Mouse (Mus musculus) midbrain, embryonic 15.5 days (tissue): ENCODE data around the gene Plxna4. TPM values are rescaled to one million over a fixed set of nuclear protein-coding genes. Genes with fewer than 3 reads are reported as not detected.

Experiments
- ATAC-seq: fragments of 200-750 bp; cut with Nextera tagmentation; replicated peaks from 2 replicates; pipeline ENCODE4 v1.8.0; 2017; ENCODE audit warnings: moderate TSS enrichment
- H3K27ac ChIP-seq: fragments of 300-500 bp; sonication (generic); 2 replicates; pipeline ENCODE4 v1.5.1; 2015; ENCODE audit warnings: mild to moderate bottlenecking, inconsistent platforms
- H3K27me3 ChIP-seq: fragments of 300-500 bp; sonication (generic); replicated peaks from 2 replicates; pipeline ENCODE4 v1.6.1; 2015; ENCODE audit warnings: inconsistent platforms
- H3K36me3 ChIP-seq: fragments of 300-500 bp; sonication (generic); replicated peaks from 2 replicates; pipeline ENCODE4 v1.6.1; 2015; ENCODE audit warnings: inconsistent platforms
- H3K4me1 ChIP-seq: fragments of 300-500 bp; sonication (generic); 2 replicates; pipeline ENCODE4 v1.6.1; 2015; ENCODE audit warnings: inconsistent platforms
- H3K4me2 ChIP-seq: fragments of 300-500 bp; sonication (generic); 2 replicates; pipeline ENCODE4 v1.6.1; 2015; ENCODE audit warnings: inconsistent platforms, mild to moderate bottlenecking, moderate library complexity
- H3K4me3 ChIP-seq: fragments of 300-500 bp; sonication (generic); 2 replicates; pipeline ENCODE4 v1.5.1; 2015; ENCODE audit warnings: mild to moderate bottlenecking, inconsistent platforms
- H3K9ac ChIP-seq: fragments of 300-500 bp; sonication (generic); 2 replicates; pipeline ENCODE4 v1.6.1; 2015; ENCODE audit warnings: mild to moderate bottlenecking, inconsistent platforms
- H3K9me3 ChIP-seq: fragments of 300-500 bp; sonication (generic); 2 replicates; pipeline ENCODE4 v1.6.1; 2016; ENCODE audit warnings: inconsistent platforms
- WGBS: fragments of 180-500 bp; shearing (Covaris S2); methylation state at CpG from one replicate; pipeline ENCODE4 v1.1.7; 2015; ENCODE audit warnings: mixed read lengths; 5-methylcytosine and 5-hydroxymethylcytosine counted together
- polyA plus RNA-seq: library from polyadenylated mRNA; unstranded; fragments of >200 nt; fragmentation: Nextera tagmentation; extraction: Ambion mirVana; gene quantifications from 2 replicates; pipeline ENCODE4 v1.2.1, GENCODE M21; 2015

Gene Plxna4
- polyA plus RNA-seq, 1 experiment from 2014 or later = 14.2 TPM

DNA sequence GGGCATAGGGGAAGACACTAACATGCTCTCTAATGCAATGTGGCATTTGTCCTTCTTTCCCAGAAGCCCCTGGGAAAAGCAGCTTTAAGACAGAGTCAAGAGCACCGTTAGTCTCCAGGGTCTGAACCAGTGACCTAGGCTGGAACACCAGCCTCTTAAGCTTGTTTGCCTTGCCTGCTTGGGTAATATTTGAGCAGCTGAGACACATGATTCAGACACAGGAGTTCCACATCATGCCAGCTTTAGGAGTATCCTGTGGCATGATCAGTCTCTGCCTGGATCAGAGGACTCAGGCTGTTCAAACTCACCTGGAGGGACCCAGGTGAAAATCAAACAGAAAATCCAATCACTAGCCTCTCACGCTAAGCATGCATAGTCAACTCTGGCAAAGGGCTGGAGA lies 195.7 kb downstream of the Plxna4 start:
- Histone ChIP-seq H3K27me3 (no peaks in the 10 kb centered on the region), H3K4me2 (no peak overlapping the region), H3K9me3 (no peaks in the 10 kb centered on the region), H3K4me3 (no peak overlapping the region), H3K27ac (0 out of 2 replicates have a peak overlapping the region, but pooled peaks have one; percentile 24), H3K9ac (no peak overlapping the region), H3K36me3 (no peaks in the 10 kb centered on the region), H3K4me1 (peaks cover 16% of the 10 kb centered on the region)
- 65% methylated on average over 2 of the region's 2 CpGs for WGBS
- no peak for ATAC-seq

DNA sequence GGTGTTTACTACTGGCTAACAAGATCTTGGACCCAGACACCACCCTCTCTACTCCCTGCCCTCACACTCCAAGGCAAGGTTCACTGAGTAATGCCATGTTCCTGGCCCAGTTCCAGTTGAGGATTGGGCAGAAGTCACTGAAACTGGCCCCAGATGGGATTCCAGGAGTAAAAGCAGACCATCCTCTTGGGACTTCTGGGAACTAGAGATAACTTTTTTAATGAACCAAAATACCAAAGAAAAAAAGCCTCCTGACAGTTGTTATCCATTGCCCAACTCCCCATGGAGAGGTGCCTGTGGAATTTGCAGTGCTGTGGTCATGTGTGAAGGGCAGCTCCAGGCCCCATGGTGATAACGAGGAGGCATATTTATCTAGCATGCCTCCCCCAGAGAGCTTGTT lies 199.7 kb downstream of the Plxna4 start:
- H3K36me3 ChIP-seq = no peaks in the 10 kb centered on the region

DNA sequence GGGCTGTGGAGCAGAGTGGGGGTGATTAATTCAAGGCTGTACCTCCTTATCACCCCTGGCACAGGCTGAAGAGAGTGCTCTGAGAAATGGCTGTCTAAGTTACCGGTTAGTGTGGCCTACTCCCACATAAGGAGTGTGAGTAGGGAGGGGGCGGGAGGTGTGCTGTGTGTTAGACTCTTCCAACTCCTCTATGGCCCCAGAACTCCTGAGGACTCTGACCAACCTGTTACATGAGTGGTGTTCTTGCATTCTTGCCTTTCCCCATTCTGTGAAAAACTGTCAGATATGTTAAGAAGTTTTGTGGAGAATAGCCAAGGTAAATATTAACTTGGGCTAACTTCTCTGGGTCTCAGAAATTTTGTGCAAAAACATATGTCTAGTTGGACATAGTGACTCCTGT lies 201.1 kb downstream of the Plxna4 start:
- Histone ChIP-seq H3K9me3 (no peaks in the 10 kb centered on the region), H3K27me3 (no peaks in the 10 kb centered on the region), H3K4me3 (no peak overlapping the region), H3K27ac (no peak overlapping the region), H3K4me2 (no peak overlapping the region), H3K9ac (no peak overlapping the region), H3K36me3 (no peaks in the 10 kb centered on the region), H3K4me1 (peaks cover 18% of the 10 kb centered on the region)
- 85% methylated on average over 2 of the region's 2 CpGs for WGBS
- no peak for ATAC-seq

More for the DNA sequence above, 199.7 kb downstream of the Plxna4 start:
- Histone ChIP-seq H3K9ac (no peak overlapping the region), H3K4me1 (peaks cover 23% of the 10 kb centered on the region), H3K9me3 (no peaks in the 10 kb centered on the region), H3K4me2 (no peak overlapping the region), H3K4me3 (no peak overlapping the region), H3K27me3 (no peaks in the 10 kb centered on the region), H3K27ac (no peak overlapping the region)
- ATAC-seq = no peak
- WGBS = 71% methylated on average over 1 of the region's 1 CpGs

DNA sequence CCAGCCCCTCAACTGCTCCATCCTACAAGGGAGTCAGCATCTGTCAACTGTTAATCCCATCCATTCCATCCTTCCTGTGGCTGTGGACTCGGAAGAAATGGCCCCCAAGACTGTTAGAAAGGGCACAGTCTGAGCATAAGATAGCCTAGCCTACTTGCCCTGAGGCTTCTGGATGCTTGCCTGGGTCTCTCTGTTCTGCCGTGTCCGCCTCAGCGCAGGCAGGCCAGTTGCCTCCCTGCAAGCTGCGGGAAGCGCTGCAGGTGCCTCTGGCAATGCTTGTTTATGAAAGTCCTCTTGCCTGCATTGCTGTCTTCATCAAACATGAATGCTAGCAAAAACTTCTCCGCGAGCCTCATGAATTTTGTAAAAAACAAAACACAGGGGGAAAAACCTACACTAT lies 203.1 kb downstream of the Plxna4 start:
- H3K4me2 ChIP-seq = no peak overlapping the region
- no peaks in the 10 kb centered on the region for H3K27me3 ChIP-seq
- no peak overlapping the region for H3K9ac ChIP-seq
- WGBS = 51% methylated on average over 8 of the region's 8 CpGs
- no peaks in the 10 kb centered on the region for H3K36me3 ChIP-seq
- no peaks in the 10 kb centered on the region for H3K9me3 ChIP-seq
- peaks cover 21% of the 10 kb centered on the region for H3K4me1 ChIP-seq
- no peak for ATAC-seq
- H3K27ac ChIP-seq = 0 out of 2 replicates have a peak overlapping the region, but pooled peaks have one; percentile 8
- H3K4me3 ChIP-seq = no peak overlapping the region

DNA sequence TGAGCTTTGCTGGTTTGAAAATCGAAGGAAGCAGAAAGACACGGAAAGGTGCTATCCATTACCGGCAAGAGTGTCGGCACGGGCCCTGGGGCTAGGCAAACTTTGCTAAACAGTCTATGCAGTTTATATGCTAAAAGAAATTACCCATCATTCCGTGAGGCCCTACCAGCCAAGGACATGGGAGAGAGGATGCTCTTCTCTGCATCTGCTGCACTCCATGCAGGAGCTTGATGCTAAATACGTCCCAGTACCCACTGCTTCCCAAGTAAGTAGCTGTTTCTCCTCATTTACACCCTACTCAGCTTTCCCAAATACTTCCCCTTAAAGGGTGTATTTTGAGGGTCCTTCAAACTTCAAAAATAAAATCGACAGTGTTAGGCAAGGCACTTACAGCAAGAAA lies 203.6 kb downstream of the Plxna4 start:
- no peak overlapping the region for H3K9ac ChIP-seq
- 82% methylated on average over 8 of the region's 8 CpGs for WGBS
- peaks cover 21% of the 10 kb centered on the region for H3K4me1 ChIP-seq
- no peak overlapping the region for H3K4me2 ChIP-seq
- no peaks in the 10 kb centered on the region for H3K9me3 ChIP-seq
- no peak for ATAC-seq
- H3K36me3 ChIP-seq = no peaks in the 10 kb centered on the region
- no peak overlapping the region for H3K27ac ChIP-seq
- no peaks in the 10 kb centered on the region for H3K27me3 ChIP-seq
- H3K4me3 ChIP-seq = no peak overlapping the region

DNA sequence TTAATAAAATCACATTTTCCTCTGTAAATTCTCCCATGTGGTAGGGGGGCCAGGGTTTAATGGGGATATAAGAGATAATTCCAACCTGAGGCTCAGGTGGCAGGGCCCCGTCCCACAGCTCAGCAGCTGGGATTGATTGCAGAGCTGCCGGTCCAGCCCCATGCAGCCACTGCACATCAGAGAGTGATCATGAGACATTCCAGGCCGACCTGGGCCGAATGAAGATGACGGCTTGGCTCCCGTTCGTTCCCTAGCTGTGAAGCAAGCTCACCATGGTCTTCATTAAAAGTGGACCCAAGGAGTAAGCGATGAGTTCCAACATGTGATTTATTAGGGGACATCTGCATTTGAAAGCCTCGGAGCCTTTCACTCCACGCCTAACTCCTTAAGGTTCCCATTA lies 206.5 kb downstream of the Plxna4 start:
- no peak for ATAC-seq
- Histone ChIP-seq H3K9me3 (no peaks in the 10 kb centered on the region), H3K4me2 (no peak overlapping the region), H3K27me3 (no peaks in the 10 kb centered on the region), H3K27ac (no peak overlapping the region), H3K4me3 (no peak overlapping the region), H3K36me3 (no peaks in the 10 kb centered on the region), H3K4me1 (peaks cover 43% of the 10 kb centered on the region), H3K9ac (no peak overlapping the region)
- 57% methylated on average over 10 of the region's 10 CpGs for WGBS

DNA sequence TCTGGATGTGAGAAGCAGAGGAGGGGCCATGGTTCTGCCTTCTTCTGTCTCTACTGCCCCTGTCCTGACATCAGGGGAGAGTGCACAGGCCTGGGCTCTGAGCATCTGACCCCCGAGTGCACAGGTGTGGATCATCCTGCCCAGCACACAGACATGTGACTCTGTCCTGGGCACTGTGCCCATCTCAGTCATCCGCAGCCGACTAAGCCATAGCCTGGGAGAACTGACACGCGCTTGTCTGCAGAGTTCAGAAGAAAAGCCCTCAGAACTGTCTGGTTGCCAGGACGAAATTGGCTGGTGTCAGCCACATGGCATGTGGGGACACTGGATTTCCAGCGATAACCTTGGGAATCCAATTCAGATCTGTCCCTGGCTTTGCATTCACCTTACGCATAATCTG lies 210.8 kb downstream of the Plxna4 start:
- ATAC-seq = peak; percentile 72
- Histone ChIP-seq H3K36me3 (no peaks in the 10 kb centered on the region), H3K27ac (peak overlapping the region; percentile 45; the same call in 1 of the 2 replicates), H3K9ac (no peak overlapping the region), H3K27me3 (no peaks in the 10 kb centered on the region), H3K4me3 (no peak overlapping the region), H3K4me1 (peaks cover 28% of the 10 kb centered on the region), H3K4me2 (no peak overlapping the region), H3K9me3 (no peaks in the 10 kb centered on the region)
- WGBS = 62% methylated on average over 8 of the region's 8 CpGs

DNA sequence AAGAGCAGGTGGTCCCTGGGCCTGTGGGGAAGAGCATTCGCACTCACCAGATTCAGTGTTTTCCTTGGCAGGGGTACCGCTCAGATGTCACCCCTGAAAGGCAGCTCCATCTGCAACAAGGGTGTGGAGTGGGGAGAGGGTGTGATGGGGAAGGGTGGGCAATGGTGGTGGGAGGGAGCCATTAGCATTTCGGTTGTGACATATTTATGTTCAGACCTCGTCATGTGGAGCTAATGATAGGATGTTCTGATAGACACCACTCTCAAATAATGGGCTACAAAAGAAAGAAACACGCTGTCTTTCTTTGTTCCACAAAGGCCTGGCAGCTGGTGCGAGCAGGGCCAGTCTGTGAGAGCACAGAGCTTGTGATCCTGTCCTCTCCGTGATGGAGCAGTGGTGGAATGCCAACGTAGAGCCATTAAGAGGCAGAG lies 214.0 kb downstream of the Plxna4 start:
- peaks cover 22% of the 10 kb centered on the region for H3K4me1 ChIP-seq
- no peaks in the 10 kb centered on the region for H3K36me3 ChIP-seq
- H3K27ac ChIP-seq = no peak overlapping the region
- no peak overlapping the region for H3K4me3 ChIP-seq
- no peak overlapping the region for H3K4me2 ChIP-seq
- no peaks in the 10 kb centered on the region for H3K9me3 ChIP-seq
- 81% methylated on average over 8 of the region's 8 CpGs for WGBS
- no peak for ATAC-seq
- no peak overlapping the region for H3K9ac ChIP-seq
- H3K27me3 ChIP-seq = no peaks in the 10 kb centered on the region

DNA sequence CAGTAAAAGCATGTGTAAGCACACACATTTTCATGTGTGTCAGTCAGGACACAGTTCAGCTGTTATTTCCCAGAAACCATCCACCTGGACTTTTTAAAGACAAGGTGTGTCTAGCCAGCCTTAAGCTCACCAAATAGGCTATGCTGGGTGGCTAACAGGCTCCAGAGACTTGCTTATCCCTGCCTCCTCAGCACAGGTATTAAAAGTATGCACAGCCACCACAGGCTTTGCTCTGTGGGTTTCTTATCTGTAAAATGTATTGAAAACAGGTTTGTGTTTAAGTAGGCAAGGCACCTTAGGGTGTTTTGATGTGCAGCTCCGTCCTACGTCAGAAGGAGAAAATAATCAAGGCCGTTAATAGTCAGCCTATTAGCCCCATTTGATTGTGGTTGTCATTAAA lies 218.9 kb downstream of the Plxna4 start:
- Histone ChIP-seq H3K4me1 (no peaks in the 10 kb centered on the region), H3K4me3 (no peak overlapping the region), H3K27me3 (no peaks in the 10 kb centered on the region), H3K4me2 (no peak overlapping the region), H3K27ac (no peak overlapping the region), H3K36me3 (no peaks in the 10 kb centered on the region), H3K9me3 (no peaks in the 10 kb centered on the region), H3K9ac (no peak overlapping the region)
- no peak for ATAC-seq
- 90% methylated on average over 3 of the region's 3 CpGs for WGBS

DNA sequence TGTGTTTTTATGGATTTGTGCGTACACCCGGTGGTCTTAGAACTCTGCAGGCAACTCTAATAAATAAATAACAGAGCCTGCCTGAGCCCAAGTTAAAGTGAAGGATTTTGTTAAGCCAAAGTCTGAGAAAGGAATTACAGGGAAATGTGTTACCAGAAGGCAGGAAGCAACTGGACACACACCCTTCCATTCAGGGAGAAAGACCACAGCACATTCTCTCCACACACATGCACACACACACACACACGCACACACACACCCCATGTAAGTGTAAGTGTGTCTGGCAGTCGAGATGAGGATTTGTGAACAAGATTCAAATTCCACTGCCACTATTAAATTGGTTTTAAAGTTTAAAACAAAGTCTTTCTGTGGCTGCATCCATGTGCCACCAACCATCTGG lies 219.6 kb downstream of the Plxna4 start:
- Histone ChIP-seq H3K9ac (no peak overlapping the region), H3K4me1 (no peaks in the 10 kb centered on the region), H3K27ac (no peak overlapping the region), H3K9me3 (no peaks in the 10 kb centered on the region), H3K27me3 (no peaks in the 10 kb centered on the region), H3K4me2 (no peak overlapping the region), H3K4me3 (no peak overlapping the region), H3K36me3 (no peaks in the 10 kb centered on the region)
- WGBS = 71% methylated on average over 4 of the region's 4 CpGs
- no peak for ATAC-seq

DNA sequence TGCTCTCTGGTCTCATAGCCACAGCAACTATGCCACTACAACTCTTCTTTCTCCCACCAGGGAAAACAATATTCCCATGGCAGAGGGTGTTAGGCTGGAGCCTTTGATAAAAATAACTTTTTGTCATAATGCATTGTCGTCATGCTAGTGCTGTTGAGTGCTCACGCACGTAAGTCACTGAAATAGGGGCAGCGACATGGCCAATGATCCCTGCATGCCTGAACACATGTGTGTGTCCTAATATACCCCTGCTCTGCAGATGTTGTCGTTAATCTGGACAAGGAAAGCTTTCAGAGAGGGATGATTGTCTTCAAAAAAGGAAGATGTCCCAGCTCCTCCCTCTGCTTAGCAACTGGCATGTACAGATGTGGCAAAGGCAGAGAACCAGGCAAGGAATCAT lies 223.1 kb downstream of the Plxna4 start:
- Histone ChIP-seq H3K27ac (no peak overlapping the region), H3K4me3 (no peak overlapping the region), H3K9ac (no peak overlapping the region), H3K4me1 (peaks cover 7% of the 10 kb centered on the region), H3K27me3 (no peaks in the 10 kb centered on the region), H3K4me2 (no peak overlapping the region), H3K9me3 (no peaks in the 10 kb centered on the region), H3K36me3 (no peaks in the 10 kb centered on the region)
- WGBS = 87% methylated on average over 5 of the region's 5 CpGs
- ATAC-seq = no peak

DNA sequence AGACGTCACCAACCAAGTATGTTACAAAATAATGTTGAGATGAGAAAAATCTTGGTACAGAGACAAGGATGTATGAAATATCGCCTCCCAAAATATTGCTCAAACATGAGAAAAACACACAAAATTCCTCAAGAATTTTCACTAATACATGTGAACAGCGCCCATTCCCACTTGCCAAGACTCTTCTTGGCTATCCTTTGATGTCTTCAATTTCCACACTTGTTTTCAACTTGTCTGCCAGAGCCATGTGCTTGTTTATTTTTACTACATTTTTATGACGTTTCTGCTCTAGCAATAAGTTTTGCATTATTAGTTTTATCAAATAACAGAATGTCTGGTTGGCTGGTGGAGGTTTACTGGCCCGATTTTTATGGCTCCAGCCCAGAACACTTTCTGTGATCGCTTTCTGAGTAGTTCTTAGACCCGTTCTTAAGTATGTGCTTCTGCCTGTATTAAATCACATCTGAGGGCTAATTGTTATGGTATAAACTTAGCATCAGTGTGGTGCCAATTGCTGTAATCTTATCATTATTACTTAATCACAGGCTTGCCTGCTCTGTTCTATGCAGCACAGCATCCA lies 224.4 kb downstream of the Plxna4 start:
- H3K27ac ChIP-seq = no peak overlapping the region
- ATAC-seq = no peak
- no peak overlapping the region for H3K4me2 ChIP-seq
- H3K36me3 ChIP-seq = no peaks in the 10 kb centered on the region
- H3K27me3 ChIP-seq = no peaks in the 10 kb centered on the region
- no peaks in the 10 kb centered on the region for H3K9me3 ChIP-seq
- H3K4me3 ChIP-seq = no peak overlapping the region
- 90% methylated on average over 7 of the region's 7 CpGs for WGBS
- peaks cover 7% of the 10 kb centered on the region for H3K4me1 ChIP-seq
- no peak overlapping the region for H3K9ac ChIP-seq

DNA sequence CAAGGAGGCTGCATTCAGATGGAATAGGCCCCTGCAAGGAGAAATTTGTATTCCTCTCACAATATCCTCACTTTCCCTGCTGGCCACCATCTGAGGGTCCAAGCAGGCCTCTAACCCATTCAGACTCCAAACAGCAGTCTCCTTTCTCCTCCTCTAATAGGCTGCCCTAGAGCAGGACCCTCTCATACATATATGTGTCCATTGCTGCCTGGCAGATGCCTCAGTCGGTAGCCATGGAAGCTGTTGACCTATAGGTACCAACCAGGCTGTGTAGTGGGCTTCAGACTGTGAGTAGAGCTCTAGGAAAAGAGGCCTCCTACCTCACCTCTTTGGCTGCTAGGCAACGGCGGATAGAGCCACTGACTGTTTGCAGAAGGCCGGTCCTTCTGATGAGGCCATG lies 225.6 kb downstream of the Plxna4 start:
- no peak overlapping the region for H3K4me2 ChIP-seq
- H3K27ac ChIP-seq = peak overlapping the region; percentile 38; the same call in 1 of the 2 replicates
- no peak overlapping the region for H3K9ac ChIP-seq
- H3K4me1 ChIP-seq = peaks cover 13% of the 10 kb centered on the region
- no peaks in the 10 kb centered on the region for H3K27me3 ChIP-seq
- ATAC-seq = peak; percentile 47; the same call in 1 of the 2 replicates
- H3K36me3 ChIP-seq = no peaks in the 10 kb centered on the region
- no peaks in the 10 kb centered on the region for H3K9me3 ChIP-seq
- 70% methylated on average over 4 of the region's 4 CpGs for WGBS
- H3K4me3 ChIP-seq = no peak overlapping the region
